Mouse (Mus musculus): Measurements from ENCODE around the gene Nup160.

Nup160 gene

GRCm38 (mm10) chr2:90745053-90745678 is 68.2 kb downstream of the Nup160 start, which contains the start of gene Fnbp4:
TSS of gene Fnbp4 (plus strand) at chr2:90745370.
- peak; percentile 98 to 99 for DNase-seq (ENCODE audit: low spot score in 2 of 2)

GRCm38 (mm10) chr2:90745740-90746537 is 68.9 kb downstream of the Nup160 start:
- DNase-seq (ENCODE audit: low spot score in 2 of 2): no peak

- no peak for DNase-seq (ENCODE audit: low spot score in 2 of 2)
Measured at GRCm38 (mm10) chr2:90746538-90746865, 69.5 kb downstream of the Nup160 start.

- no peak for DNase-seq (ENCODE audit: low spot score in 2 of 2)
Measured at GRCm38 (mm10) chr2:90747131-90747530, 70.1 kb downstream of the Nup160 start.

- no peak for DNase-seq (ENCODE audit: low spot score in 2 of 2)
Measured at GRCm38 (mm10) chr2:90749676-90750459, 72.9 kb downstream of the Nup160 start.

- no peak for DNase-seq (ENCODE audit: low spot score in 2 of 2)
Measured at GRCm38 (mm10) chr2:90753565-90753964, 76.5 kb downstream of the Nup160 start.

- no peak for DNase-seq (ENCODE audit: low spot score in 2 of 2)
Measured at GRCm38 (mm10) chr2:90754188-90754587, 77.2 kb downstream of the Nup160 start.

GRCm38 (mm10) chr2:90765123-90765522 is 88.1 kb downstream of the Nup160 start:
- no peak for DNase-seq (ENCODE audit: low spot score in 2 of 2)

GRCm38 (mm10) chr2:90781323-90781722 is 104.3 kb downstream of the Nup160 start:
- DNase-seq (ENCODE audit: low spot score in 2 of 2): no peak

- DNase-seq (ENCODE audit: low spot score in 2 of 2): no peak
Measured at GRCm38 (mm10) chr2:90781938-90782337, 104.9 kb downstream of the Nup160 start.

- DNase-seq (ENCODE audit: low spot score in 2 of 2): no peak
Measured at GRCm38 (mm10) chr2:90782458-90782857, 105.4 kb downstream of the Nup160 start, which contains the start of gene Agbl2. TSS of gene Agbl2 (plus strand) at chr2:90782727.

GRCm38 (mm10) chr2:90782901-90783486 is 106.0 kb downstream of the Nup160 start:
- DNase-seq (ENCODE audit: low spot score in 2 of 2): no peak

Measured in frontal cortex, postnatal 36 days (tissue).